Mouse (Mus musculus) frontal cortex, postnatal 36 days (tissue): Measurements from ENCODE around the gene Gm49337.

ENCODE experiments used
- DNase-seq, 2 experiments: peaks; one replicate each; pipeline ENCODE4 v3.0.0; 2022; ENCODE audit warnings: low spot score in 2 of 2

Gm49337 gene

DNA sequence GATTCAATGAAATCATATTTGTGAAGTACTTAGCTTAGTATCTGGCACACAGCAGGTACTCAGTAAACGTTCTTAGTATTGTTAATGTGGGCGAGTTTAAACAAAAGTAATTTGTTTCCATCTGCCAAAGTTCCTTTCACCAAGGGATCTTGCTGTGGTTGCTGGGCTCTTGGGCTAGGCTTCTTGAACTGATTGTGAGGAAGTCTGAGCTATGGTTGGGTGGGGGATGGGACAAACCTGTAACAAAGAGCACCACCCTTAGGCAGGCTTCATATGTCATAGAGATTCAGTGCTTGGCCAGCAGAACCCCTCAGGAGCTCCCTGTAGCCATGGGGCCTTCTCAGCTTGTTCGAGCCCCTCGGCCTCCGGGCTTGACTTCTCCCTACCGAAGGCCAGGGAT is at the start of gene Gm49337, which contains the start of gene 1700042G07Rik:
Gm49337 (plus strand) TSS at position 313 of the 400 bp plus-strand sequence.
1700042G07Rik (plus strand) TSS at position 301 of the 400 bp plus-strand sequence.
- no peak for DNase-seq

DNA sequence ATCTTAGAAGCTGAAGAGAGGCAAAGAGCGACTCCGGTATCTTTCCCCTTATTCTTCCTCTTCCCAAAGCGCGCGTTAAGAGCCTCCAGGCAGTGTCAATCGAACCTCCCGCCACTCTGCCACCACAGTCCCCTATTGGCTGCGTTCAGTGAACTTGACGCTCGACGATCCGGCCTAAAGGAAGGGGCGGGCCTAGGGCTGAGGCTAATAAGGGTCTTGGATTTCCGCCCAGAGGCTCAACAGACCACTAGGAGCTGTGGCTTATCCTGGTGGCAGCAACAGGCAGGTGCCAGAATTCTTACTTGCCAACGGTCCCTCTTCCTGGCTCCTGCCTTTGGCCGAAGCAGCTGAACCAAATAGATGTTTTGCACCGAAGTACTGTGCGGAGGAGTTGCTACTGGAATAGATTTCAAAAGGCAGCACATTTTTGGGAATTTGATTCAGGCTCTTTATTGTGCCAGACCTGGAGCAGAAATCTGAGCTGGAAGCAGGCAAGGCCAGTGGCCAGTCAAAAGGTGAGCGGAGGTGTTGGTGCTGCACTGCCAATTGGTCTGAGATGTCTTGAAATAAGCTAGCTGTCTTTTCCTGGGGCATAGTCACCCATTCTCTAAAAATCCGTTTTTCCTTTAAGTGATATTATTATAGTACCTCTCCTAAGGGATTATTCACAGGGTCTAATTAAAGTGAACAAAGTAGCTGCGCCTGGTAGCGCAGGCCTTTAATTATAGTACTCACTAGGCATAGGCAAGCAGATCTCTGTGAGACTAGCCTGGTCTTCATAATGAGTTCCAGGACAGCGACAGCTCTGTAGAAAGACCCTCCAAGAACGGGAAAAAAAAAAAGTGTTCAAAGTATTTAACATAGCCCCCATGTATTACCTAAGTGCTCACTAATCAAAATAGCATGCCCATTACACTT is 49.3 kb upstream of the Gm49337 start, which contains the start of the genes Rad54l and Pomgnt1:
Rad54l (minus strand) TSS at position 89 of the 918 bp plus-strand sequence.
Pomgnt1 (plus strand) TSS at position 239 of the 918 bp plus-strand sequence.
- DNase-seq, result peak; percentile 72 to 75

DNA sequence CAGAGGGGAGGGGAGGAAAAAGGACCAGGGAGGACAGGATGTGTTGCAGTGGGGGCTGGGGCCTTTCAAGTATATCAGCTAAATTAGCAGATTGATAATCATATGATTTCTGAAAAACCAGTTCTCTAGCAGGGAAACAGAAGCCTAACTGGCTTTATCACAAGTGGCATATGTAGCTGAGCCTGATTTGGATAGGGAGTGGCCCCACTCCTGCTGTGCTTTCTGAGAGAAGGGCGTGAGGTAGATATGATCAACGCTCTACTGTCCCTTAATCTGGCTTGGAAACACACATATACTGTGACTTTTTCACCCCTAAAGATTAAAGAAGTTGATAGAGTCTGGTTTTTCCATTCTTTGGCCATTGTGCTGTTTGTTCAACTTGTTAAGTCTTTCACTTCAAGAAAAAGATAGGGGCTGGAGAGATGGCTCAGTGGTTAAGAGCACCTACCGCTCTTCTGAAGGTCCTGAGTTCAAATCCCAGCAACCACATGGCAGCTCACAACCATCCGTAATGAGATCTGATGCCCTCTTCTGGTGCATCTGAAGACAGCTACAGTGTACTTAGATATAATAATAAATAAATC is 47.3 kb upstream of the Gm49337 start:
- no peak for DNase-seq

DNA sequence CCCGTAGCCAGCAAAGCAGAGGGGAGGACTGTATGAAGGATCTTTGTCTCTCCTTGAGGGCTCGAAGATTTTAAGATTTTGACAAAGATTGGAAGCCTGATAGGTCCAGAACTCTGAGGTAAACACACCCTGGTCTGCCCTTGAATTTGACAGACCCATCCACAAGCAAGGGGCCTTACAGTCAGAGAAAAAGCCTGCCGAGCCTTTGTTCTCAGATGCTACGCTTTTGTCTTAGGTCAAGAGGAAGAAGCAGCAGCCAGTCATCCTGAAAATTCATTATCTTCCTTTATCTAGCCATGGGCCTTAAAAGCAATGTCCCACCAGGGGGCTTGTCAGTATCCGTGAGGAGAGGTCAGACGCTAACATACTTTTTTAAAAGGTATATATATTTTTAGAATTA is 45.2 kb upstream of the Gm49337 start:
- DNase-seq, result no peak

DNA sequence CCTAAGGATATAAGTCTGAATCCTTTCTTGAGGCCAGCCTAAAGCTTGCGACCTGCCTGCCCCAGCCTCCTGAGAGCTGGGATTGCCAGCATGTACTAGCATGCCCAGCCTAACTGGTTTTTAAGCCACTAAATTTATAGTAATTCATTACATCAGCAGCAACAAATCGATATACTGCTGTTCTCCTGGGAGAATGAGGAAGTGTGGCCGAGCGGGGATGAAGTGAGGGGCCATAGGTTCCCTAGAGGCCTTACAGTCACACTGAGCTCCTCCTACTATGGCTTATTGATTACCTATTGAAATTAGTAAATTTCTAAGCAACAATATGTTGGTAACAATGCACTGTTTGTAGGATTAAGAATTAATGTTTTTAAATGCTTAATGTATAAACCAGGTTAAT is 40.1 kb upstream of the Gm49337 start:
- DNase-seq, result no peak

DNA sequence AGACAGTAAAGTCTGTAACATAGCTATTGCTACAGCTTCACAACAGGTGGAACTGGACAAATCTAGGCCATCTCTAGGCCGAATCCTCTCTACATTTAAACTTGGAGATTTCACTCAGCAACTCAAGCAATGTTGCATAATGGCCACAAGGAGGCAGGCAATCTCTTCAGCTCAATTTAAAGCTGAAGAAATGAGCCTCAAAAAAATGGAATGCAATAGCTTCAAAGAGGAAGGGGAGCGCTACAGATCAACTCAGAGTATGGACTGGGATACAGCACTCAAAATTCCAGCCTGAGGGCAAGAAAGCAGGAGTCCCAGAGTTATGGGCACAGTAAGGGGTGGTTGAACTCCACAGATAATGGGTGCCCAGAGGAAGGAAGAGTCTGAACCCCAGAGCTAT is 38.2 kb upstream of the Gm49337 start:
- no peak for DNase-seq

DNA sequence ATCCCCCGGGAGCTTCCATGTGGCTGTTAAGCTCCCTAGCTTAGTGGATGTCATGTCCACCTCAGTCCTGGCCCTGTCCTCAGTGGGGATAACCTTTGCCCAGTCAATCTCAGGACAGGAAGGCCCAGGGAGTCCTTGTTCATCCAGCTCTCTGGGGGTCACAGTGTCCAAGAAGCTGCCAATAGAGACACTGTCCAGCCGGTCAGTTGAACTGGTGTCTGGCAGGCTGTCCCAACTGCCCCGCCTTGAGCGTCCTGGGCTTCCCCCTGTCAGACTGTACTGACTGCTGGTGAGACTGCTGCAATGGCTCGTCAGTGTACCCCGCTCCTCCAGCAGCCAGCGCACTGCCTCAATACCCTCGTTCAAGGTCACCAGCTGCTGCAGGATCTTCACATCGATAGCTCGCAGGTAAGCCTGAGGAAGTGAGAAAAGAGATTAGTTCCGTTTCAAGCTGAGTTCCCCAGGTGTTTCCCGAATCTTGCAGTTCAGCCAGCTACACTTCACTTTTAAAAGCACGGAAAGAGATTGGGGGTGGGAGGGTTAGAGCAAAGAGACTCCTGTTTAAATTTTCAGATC is 35.7 kb upstream of the Gm49337 start:
- no peak for DNase-seq

DNA sequence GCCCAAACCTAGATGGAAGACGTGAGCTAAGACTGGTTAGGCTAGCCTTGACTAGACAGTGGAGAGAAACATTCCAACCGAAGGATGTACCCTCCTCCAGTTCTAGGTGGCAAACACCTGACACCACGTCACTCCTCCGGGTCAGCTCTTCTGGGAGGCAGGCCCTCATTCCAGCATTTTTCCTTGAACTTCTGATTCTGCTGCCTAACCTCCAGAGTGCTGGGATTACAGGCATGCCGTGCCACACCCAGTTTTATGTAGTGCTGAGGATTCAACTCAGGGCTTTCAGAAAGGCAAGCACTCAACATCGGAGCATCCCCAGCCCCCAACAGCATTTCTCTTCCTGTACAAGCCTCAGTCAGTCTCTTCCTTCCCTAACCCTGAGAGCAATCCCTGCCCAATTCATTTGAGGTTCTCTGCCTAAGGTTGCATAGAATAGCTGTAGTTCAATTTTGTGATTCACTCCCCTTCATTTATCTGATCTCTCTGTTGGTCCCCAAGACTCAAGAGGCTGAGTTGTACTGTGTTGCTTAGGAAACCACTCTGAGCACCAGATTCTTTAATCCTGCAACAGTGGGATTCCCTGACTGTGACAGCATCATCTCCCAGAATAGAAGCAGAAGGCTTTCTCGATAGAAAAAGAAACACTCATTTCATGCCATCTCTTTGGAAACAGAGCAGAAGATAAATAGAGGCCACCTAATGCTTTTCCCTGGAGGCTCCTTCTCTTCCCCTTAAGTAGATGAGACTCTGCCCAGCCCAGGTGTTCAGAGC is 32.2 kb upstream of the Gm49337 start:
- DNase-seq, result peak in 1 of 2 experiments; percentile 51

DNA sequence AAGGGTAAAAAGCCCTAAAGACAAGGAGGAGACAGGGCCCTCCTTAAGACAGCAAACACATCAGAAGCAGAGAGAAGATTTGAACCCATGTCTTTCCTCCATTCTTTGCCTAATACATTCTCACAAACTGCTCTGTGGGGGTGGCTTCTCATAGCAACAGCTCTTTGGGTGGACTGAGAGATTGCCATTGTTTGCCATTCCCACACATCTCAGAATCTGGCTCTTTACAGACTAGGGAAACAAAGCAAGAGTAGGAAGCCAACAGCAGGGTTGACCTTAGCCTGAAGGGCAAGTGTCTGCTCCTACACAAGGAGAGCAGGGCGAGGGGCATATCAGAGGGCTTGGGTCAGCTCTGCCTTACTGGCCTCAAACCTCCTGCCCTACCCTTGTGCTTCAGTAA is 31.4 kb upstream of the Gm49337 start:
- no peak for DNase-seq

DNA sequence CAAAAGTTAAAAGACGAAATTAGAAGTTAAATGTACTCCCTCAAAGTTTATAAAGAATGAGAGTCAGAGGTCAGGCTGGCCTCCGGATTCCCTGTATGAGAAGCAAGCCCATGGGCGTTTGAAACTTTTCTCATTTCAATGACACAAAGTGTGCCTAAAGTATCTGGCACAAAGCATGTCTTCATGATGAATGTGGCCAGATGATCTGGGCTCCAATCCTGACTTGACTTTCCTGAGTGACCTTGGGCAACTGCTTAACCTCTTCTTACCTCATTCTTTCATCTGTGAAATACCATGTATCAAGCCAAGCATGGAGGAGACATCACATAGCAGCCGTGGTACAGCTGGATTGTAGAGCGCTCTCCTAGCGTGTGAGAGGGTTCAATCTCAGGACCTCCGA is 30.9 kb upstream of the Gm49337 start:
- DNase-seq, result no peak

DNA sequence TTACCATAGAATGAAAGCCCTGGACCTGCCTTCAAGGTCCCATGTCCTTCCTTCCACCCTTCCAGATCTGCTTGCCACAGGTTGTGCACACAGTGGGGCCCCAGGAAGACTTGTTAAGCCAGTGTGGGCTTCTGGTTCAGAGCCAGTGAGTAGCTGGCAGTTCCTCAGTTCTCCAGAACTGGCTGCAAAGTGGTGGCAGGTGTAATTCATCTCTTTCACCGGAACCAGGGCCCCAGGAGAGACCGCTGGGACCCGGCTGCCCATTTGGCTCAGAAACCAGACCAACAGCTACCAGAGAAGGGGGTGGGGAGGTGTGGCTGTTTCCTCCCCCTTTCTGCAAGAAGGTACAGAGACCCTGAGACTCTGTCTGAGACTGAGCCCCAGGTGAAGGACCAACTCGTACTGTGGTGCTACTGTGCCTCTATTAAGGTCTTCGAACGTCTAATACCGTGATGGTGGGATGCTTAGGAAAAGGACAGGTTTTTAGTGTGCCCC is 29.8 kb upstream of the Gm49337 start:
- no peak for DNase-seq

DNA sequence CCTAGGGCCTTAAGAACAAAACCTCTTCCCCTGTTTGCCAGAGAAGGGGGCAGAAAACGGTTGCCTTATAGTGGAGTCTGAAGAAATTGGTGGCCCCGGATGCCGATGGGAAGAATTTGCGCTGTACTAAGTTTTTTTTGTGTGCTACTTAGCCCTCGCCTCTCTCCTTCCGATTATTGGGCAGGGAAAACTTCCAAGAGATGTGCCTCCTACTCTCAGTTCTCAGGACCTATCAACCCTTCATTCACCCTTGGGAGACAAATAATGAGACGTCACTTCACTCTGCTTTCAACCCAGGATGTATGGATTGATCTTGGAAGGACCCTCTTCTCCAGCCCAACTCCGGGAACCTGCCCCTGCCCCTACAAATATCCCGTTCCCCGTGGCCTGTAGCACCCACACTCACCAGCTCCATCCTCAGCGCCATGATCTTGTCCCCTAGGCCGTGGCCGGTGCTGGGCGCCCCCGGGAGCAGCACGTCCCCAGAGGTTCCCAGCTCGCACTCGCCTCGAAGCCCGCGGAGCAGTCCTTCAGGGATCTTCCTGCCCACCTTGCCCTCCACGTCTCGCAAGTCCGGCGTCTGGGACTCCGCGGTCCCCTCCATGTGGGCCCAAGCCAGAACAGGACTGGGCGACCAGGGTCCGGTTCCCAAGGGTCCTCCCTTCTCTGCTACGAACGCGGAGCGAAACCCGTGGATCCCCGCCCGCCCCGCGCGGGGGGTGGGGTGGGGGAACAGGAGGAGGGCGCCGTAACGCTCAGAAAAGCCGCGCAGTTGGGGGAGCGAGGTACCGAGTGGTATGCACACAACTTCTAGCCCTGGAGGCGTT is 29.1 kb upstream of the Gm49337 start:
- peak; percentile 67 to 69 for DNase-seq

DNA sequence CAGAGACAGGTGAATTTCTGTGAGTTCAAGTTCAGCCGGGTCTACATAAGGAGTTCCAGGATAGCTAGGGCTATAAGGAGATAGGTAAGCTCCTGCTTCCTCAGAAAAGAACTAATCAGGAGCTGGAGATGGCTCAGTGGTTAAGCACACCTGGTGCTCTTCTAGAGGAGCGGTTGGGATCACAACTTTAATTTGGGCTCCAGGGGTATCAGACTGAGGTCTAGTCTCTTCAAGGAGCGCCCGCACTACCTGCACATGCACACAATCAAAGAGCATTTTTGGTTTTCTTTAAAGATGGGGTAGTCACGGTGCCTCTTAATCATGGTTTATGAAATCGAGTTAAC is 23.4 kb upstream of the Gm49337 start:
- DNase-seq, result peak in 1 of 2 experiments; percentile 34

DNA sequence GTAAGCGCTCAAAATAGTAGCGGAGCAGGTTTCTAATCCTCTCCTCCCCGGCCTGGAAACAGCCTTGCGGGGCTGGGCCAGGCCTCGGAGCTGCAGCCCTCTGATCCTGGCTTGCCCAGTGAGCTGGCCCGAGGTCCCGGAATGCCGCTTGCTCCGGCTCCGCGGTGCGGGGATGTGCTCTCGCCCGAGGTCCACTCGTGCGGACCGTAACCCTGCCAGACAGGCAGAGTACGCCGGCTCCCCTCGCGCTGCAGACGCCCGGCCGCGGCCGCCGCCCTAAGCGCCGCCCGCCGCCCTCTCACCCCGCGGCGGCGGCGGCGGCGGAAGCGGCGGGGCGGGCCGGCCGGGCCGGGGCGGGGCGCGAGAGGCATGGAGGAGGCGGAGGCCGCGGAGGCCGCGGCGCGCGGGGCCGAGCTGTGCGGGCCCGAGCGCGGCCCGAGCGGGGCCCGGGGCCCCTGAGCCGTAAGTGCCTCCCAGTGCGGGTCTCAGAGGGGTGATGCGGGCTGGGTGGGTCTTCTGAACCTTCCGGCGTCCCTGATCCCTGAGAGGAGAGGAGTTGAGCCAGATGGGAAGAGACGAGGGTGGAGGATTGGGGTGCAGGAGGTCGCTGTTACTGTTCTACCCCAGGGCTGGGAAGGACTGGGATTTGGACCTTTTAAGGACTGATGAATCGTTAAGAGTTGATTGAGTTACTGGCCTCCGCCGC is 22.9 kb upstream of the Gm49337 start:
- DNase-seq, result peak in 1 of 2 experiments; percentile 30

DNA sequence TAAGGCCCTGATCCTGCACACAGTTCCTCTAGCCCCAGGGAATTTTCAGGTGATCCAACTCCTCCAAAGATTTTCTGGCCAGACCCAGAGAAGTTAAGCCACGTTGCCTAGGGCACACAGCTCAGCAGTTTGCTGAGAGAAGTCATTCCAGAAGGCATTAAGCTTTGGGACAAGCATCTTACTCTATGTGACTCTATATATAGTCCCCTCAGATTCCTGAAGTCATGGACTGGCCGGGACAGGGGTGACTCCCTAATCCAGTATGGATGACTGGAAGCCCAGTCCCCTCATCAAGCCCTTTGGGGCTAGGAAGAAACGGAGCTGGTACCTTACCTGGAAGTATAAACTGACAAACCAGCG is 22.3 kb upstream of the Gm49337 start:
- no peak for DNase-seq

DNA sequence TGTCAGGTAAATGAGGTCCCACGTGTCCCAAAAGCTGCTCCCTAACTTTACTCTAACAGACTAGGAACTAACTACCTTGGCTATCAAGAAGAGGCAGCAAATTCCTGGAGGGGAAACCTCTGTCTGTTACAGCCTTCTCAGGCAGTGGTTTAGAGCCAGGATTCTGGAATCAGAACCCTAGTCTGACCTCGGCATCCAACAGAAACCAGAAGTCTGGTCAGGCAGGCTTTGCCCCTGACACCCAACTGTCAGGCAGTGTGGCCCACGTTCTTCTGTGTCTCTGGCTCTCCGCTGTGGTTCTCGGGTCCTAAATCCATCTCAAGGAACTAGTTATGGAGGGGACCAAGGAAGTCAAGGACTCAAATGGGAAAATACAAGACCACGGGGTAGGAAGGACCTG is 21.9 kb upstream of the Gm49337 start, which contains the start of gene Lurap1:
Lurap1 (minus strand) TSS at position 101 of the 400 bp plus-strand sequence.
- DNase-seq, result no peak

DNA sequence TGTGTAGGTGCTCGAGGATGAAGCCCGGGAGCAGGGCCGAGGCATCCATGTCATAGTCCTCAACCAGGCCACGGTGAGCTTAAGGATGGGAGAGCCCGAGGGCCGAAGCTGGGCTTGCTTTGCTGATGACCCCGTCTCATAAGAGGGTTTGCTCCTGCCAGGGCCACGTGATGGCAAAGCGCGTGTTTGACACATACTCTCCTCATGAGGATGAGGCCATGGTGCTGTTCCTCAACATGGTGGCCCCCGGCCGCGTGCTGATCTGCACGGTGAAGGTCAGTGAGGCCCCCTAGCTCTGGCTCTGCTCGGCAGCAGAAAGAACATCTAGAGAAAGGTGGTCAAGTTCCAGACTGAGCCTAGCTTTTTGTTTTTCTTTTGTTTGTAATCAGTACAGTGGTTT is 20.5 kb upstream of the Gm49337 start:
- DNase-seq, result no peak

DNA sequence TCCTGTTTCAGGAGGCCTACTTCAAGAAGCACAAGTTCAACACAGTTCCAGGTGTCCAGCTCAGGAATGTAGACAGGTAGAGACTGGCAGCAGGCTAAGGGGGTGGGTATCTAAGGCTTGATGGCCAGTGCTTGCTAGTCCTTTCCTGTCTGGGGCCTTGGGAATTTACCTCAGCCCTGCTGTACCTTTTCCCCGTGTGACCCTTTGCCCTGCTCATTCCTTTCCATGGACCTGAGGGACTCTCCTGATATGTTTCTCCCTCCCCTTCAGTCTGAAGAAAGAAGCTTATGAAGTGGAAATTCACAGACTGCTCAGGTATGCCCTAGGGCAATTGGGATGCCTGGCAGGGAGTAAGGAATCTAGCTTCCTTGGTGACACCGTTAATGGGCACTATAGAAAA is 15.3 kb upstream of the Gm49337 start:
- no peak for DNase-seq

DNA sequence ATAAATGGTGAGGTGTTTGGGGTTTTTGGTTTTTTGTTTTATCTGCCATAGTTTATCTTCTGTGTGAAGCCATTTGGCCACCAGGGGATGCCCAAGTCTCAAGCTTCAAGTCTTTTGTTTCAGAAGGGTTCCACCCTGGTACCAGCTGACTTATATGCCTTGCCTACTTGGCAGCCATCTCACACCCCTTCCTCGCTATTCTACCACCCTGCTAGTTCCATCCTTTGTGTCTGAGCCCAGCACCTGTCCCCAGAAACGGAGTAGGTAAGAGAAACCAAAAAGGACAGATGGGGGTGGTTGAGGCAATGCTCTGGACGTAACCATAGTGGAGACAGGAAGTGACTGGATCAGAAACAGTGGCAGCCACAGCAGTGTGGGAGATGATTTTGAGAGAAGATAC is 13.3 kb upstream of the Gm49337 start:
- peak in 1 of 2 experiments; percentile 63 for DNase-seq

DNA sequence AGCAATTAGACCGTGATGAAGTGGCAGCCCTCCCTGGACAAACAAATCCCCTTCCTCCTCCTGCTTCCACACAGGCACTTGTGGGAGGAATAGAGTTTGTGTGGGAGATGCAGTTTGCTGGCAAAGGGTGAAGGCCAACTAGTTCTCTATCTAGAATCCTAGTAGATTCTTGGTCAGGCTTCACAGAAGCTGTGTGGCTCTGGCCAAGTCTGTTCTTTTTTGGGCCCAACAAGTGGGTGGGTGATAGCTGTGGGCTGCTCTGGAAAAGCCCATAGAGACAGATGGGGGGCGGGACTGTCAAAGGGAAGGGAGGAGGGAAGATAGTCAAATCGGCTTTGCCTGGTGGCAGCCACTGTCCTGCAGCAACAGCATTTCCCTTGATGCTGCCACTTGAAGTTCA is 12.4 kb upstream of the Gm49337 start:
- DNase-seq, result peak; percentile 81 to 90
